Mouse (Mus musculus): ENCODE data around the gene Zbtb12. TPM values are rescaled to one million over a fixed set of nuclear protein-coding genes. Genes with fewer than 3 reads are reported as not detected.

Gene Zbtb12
- polyA plus RNA-seq, 1 experiment from 2014 or later: 3.0 TPM

DNA sequence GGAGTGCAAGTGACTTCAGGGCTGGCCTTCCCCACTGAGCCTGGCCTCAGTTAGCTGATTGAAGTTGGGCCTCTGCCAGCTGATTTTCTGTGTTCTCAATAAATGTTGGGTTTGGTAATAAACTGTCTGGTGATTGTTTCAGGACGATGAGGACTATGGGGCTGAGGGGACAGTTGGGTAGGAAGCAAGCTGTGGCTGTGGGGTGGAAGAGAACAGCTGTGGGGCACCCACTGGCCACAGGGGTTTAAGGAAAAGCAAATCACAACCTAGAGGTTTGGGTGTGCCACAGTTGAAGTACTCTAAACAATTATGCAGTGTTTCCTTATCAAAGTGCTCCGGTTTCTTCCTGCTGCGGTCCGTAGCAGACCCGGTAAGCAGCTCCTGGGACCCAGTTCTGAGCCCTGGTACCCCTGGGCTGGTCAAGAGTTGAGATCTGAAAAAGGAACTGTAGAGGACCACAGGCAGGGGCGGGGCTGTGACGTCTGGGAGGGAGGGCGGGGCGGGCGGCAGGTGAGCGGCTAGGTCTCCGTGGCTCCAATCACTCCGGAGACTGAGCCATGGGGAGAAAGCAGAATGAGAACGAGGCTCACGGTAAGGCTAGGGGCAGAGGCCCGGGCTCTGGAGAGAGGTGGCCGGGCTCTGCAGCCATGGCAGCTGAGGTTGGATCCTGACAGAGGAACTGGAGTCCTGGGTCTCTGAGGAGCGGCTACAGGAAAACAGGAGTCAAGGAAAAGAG, 34.8 kb downstream of the Zbtb12 start, which contains the start of gene Slc44a4:
Slc44a4 (plus strand) TSS at position 537 of the 736 bp plus-strand sequence.
- Histone ChIP-seq H3K4me3 (replicated peaks; ENCODE audit: low read length) (no peak within 1 kb of the TSS), H3K27ac (no peak within 1 kb of the TSS), H3K9ac (no peak within 1 kb of the TSS), H3K36me3 (replicated peaks; ENCODE audit: control insufficient read depth, insufficient read depth) (peaks cover 49% of the 10 kb centered on the region), H3K9me3 (ENCODE audit: control insufficient read depth, low read length) (no peaks in the 10 kb centered on the region), H3K4me2 (replicated peaks) (no peak within 1 kb of the TSS), H3K27me3 (ENCODE audit: control insufficient read depth, insufficient read depth, low read length) (no peaks in the 10 kb centered on the region), H3K4me1 (replicated peaks; ENCODE audit: control insufficient read depth, insufficient read depth, low read length) (no peaks in the 10 kb centered on the region)
- ATAC-seq (ENCODE audit: low FRiP score) (no peak), DNase-seq (ENCODE audit: low spot score) (no peak)
- WGBS: 37% methylated on average over 18 of the region's 18 CpGs

DNA sequence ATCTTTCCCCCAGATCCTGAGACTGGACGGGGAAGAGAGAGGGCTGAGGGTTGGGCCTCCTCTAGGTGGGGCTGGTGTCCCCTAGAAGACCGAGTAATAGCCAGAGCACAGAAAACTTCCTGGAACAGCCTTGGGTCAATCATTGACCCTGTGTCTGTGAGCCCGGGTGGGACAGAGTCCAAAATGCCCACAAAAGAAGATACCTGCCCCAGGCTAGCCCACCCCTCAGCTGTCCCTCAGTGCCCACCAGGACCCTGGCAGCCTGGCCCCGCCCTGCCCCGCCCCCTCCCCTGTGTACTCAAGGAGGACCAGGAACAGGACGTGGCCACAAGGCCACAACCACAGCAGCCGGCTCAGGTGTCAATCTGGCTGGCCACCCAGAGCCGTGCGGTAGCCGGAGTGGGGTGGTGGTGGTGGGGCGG, 36.1 kb downstream of the Zbtb12 start:
- Histone ChIP-seq H3K27me3 (ENCODE audit: control insufficient read depth, insufficient read depth, low read length) (no peaks in the 10 kb centered on the region), H3K36me3 (replicated peaks; ENCODE audit: control insufficient read depth, insufficient read depth) (peaks cover 36% of the 10 kb centered on the region), H3K4me2 (replicated peaks) (no peak overlapping the region), H3K9me3 (ENCODE audit: control insufficient read depth, low read length) (no peaks in the 10 kb centered on the region), H3K4me3 (replicated peaks; ENCODE audit: low read length) (no peak overlapping the region), H3K27ac (no peak overlapping the region), H3K4me1 (replicated peaks; ENCODE audit: control insufficient read depth, insufficient read depth, low read length) (no peaks in the 10 kb centered on the region), H3K9ac (no peak overlapping the region)
- no peak for DNase-seq (ENCODE audit: low spot score)
- 31% methylated on average over 11 of the region's 11 CpGs for WGBS
- ATAC-seq (ENCODE audit: low FRiP score): 0 out of 2 replicates have a peak, but pooled peaks have one; percentile 25

DNA sequence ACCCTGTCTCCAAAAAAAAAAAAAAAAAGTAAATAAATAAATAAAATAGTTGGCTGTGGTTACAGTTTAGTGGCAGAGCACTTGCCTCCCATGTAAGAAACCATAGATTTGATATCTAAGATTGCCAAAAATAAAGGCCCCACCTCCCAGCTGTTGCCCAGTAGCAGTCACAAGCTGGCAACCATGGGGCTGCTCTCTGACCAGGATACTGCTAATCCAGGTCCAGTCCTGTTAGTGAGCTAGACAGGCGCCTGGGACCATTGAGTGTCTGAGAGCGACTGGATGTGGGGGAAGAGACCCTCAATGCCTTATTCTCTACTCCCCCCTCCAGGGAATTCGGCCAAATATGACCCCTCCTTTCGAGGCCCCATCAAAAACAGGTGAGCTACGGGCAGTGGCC, 37.0 kb downstream of the Zbtb12 start:
- H3K36me3 ChIP-seq (replicated peaks; ENCODE audit: control insufficient read depth, insufficient read depth): peaks cover 27% of the 10 kb centered on the region
- H3K9ac ChIP-seq: no peak overlapping the region
- H3K27me3 ChIP-seq (ENCODE audit: control insufficient read depth, insufficient read depth, low read length): no peaks in the 10 kb centered on the region
- H3K4me3 ChIP-seq (replicated peaks; ENCODE audit: low read length): no peak overlapping the region
- no peak for ATAC-seq (ENCODE audit: low FRiP score)
- WGBS: 88% methylated on average over 5 of the region's 5 CpGs
- no peak overlapping the region for H3K27ac ChIP-seq
- no peaks in the 10 kb centered on the region for H3K9me3 ChIP-seq (ENCODE audit: control insufficient read depth, low read length)
- H3K4me2 ChIP-seq (replicated peaks): no peak overlapping the region
- no peak for DNase-seq (ENCODE audit: low spot score)
- H3K4me1 ChIP-seq (replicated peaks; ENCODE audit: control insufficient read depth, insufficient read depth, low read length): no peaks in the 10 kb centered on the region

DNA sequence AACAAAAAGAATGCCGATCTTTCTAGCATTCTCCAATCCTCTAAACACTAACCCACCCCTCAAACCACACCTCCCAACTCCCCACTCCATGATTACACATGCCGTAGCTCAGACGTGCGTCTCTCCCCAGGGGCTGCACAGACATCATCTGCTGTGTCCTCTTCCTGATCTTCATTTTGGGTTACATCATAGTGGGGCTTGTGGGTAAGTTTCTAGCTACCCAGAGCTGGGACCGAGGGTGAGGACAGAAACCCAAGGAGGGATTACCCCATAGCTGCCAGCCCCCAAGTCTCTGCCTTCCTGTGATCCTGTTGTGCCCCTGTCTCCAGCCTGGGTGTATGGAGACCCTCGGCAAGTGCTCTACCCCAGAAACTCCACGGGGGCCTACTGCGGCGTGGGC, 37.9 kb downstream of the Zbtb12 start:
- Histone ChIP-seq H3K4me1 (replicated peaks; ENCODE audit: control insufficient read depth, insufficient read depth, low read length) (no peaks in the 10 kb centered on the region), H3K27me3 (ENCODE audit: control insufficient read depth, insufficient read depth, low read length) (no peaks in the 10 kb centered on the region), H3K36me3 (replicated peaks; ENCODE audit: control insufficient read depth, insufficient read depth) (peaks cover 18% of the 10 kb centered on the region), H3K27ac (no peak overlapping the region), H3K4me2 (replicated peaks) (no peak overlapping the region), H3K4me3 (replicated peaks; ENCODE audit: low read length) (no peak overlapping the region), H3K9me3 (ENCODE audit: control insufficient read depth, low read length) (no peaks in the 10 kb centered on the region), H3K9ac (no peak overlapping the region)
- no peak for DNase-seq (ENCODE audit: low spot score)
- WGBS: 79% methylated on average over 9 of the region's 9 CpGs
- ATAC-seq (ENCODE audit: low FRiP score): no peak

DNA sequence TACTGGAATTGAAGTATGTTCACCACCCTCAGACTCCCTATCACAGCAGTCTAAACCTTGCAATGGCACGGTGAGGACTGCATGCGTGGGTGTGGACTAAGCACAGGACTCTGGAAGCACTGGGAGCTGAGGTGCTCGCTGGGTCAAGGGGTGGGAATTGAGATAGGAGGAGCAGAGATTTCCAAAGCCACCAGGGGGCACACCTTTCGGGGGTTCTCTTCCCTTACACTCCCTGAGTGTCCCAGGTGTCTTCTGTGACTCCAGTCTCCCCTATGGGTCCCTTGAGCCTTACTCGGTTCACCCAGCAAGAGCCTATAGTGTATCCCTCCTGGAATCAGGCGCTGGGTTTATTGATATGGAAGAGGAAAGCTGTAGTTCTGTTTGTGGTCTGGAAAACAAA, 43.7 kb downstream of the Zbtb12 start:
- 44% methylated on average over 6 of the region's 6 CpGs for WGBS
- Histone ChIP-seq H3K27ac (no peak overlapping the region), H3K27me3 (ENCODE audit: control insufficient read depth, insufficient read depth, low read length) (no peaks in the 10 kb centered on the region), H3K9me3 (ENCODE audit: control insufficient read depth, low read length) (no peaks in the 10 kb centered on the region), H3K4me2 (replicated peaks) (no peak overlapping the region), H3K9ac (no peak overlapping the region), H3K4me3 (replicated peaks; ENCODE audit: low read length) (no peak overlapping the region), H3K4me1 (replicated peaks; ENCODE audit: control insufficient read depth, insufficient read depth, low read length) (no peaks in the 10 kb centered on the region), H3K36me3 (replicated peaks; ENCODE audit: control insufficient read depth, insufficient read depth) (no peaks in the 10 kb centered on the region)
- ATAC-seq (ENCODE audit: low FRiP score) (no peak), DNase-seq (ENCODE audit: low spot score) (no peak)

DNA sequence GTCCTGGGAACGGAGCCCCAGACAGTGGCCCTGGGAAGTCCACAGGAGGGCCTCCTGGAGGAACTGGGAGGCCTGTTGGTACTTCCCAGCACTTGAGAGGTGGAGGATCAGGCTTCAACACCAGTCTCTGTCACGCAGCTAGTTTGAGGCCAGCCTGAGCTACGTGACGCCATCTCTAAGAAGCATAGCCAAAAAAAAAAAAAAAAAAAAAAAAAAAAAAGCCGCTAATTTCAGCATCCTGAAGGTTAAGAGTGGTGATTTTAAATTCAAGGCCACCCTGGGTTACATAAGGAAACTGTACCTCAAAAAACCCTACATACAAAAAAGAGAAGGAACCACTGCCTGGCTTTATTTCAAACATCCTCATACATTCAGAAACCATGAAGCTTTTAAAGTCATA, 45.0 kb downstream of the Zbtb12 start:
- Histone ChIP-seq H3K4me1 (replicated peaks; ENCODE audit: control insufficient read depth, insufficient read depth, low read length) (no peaks in the 10 kb centered on the region), H3K27ac (no peak overlapping the region), H3K27me3 (ENCODE audit: control insufficient read depth, insufficient read depth, low read length) (no peaks in the 10 kb centered on the region), H3K4me2 (replicated peaks) (no peak overlapping the region), H3K36me3 (replicated peaks; ENCODE audit: control insufficient read depth, insufficient read depth) (no peaks in the 10 kb centered on the region), H3K4me3 (replicated peaks; ENCODE audit: low read length) (no peak overlapping the region), H3K9ac (no peak overlapping the region), H3K9me3 (ENCODE audit: control insufficient read depth, low read length) (no peaks in the 10 kb centered on the region)
- WGBS: 74% methylated on average over 5 of the region's 5 CpGs
- ATAC-seq (ENCODE audit: low FRiP score) (no peak), DNase-seq (ENCODE audit: low spot score) (no peak)

DNA sequence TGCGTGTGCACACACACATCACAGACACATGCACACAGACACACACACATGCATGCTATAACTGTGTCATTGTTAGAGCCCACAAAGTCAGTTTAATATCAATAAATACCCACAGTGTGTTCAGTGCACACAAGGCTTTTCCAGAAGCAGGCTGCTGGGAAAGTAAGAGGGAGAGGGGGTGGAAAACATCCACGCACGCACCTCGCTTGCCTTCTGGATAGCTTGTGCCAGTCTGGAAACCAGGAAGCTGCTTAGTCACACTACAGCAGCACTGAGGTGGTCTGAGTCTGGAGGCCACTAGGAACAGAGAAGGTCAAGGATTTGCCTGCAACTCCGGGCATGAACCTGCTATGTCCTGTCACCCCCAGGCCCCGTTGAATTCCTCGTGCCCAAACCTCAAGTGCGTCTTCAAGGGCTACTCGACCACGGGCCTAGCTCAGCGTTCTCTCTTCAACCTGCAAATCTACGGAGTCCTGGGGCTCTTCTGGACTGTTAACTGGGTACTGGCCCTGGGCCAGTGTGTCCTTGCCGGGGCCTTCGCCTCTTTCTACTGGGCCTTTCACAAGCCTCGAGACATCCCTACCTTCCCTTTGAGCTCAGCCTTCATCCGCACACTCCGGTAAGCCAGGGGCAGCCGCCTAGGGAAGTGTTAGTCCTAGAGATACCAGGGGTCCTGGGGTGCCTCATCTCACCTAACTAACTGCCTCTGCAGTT, 48.2 kb downstream of the Zbtb12 start:
- no peak for ATAC-seq (ENCODE audit: low FRiP score)
- no peak overlapping the region for H3K4me3 ChIP-seq (replicated peaks; ENCODE audit: low read length)

DNA sequence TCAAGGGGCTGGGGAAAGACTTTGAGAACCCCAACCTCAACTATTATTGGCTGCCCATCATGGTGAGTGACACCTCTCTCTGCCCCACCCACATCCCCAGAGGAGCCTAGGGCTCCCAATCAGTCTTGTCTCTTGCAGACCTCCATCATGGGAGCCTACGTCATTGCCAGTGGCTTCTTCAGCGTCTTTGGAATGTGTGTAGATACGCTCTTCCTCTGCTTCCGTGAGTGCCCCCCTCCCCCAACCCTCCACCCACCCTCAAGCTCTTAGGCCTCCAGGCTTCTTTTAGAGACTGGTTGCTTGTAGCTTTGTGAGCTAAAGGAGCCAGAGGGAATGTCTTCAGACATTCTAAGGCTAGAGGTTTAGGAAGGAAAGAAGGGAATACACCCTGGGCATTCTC, 49.6 kb downstream of the Zbtb12 start:
- no peaks in the 10 kb centered on the region for H3K27me3 ChIP-seq (ENCODE audit: control insufficient read depth, insufficient read depth, low read length)
- no peaks in the 10 kb centered on the region for H3K9me3 ChIP-seq (ENCODE audit: control insufficient read depth, low read length)
- no peak overlapping the region for H3K4me2 ChIP-seq (replicated peaks)
- peaks cover 11% of the 10 kb centered on the region for H3K36me3 ChIP-seq (replicated peaks; ENCODE audit: control insufficient read depth, insufficient read depth)
- whole genome bisulfite sequencing: 77% methylated on average over 4 of the region's 4 CpGs
- peaks cover 7% of the 10 kb centered on the region for H3K4me1 ChIP-seq (replicated peaks; ENCODE audit: control insufficient read depth, insufficient read depth, low read length)
- no peak overlapping the region for H3K4me3 ChIP-seq (replicated peaks; ENCODE audit: low read length)
- DNase-seq (ENCODE audit: low spot score) (no peak), ATAC-seq (ENCODE audit: low FRiP score) (no peak)
- no peak overlapping the region for H3K27ac ChIP-seq
- no peak overlapping the region for H3K9ac ChIP-seq

More for the DNA sequence above, 48.2 kb downstream of the Zbtb12 start:
- H3K4me2 ChIP-seq (replicated peaks): no peak overlapping the region
- H3K4me1 ChIP-seq (replicated peaks; ENCODE audit: control insufficient read depth, insufficient read depth, low read length): peaks cover 6% of the 10 kb centered on the region
- no peaks in the 10 kb centered on the region for H3K9me3 ChIP-seq (ENCODE audit: control insufficient read depth, low read length)
- 89% methylated on average over 18 of the region's 18 CpGs for WGBS
- H3K27ac ChIP-seq: no peak overlapping the region
- no peaks in the 10 kb centered on the region for H3K27me3 ChIP-seq (ENCODE audit: control insufficient read depth, insufficient read depth, low read length)
- no peak for DNase-seq (ENCODE audit: low spot score)
- H3K9ac ChIP-seq: no peak overlapping the region
- no peaks in the 10 kb centered on the region for H3K36me3 ChIP-seq (replicated peaks; ENCODE audit: control insufficient read depth, insufficient read depth)

DNA sequence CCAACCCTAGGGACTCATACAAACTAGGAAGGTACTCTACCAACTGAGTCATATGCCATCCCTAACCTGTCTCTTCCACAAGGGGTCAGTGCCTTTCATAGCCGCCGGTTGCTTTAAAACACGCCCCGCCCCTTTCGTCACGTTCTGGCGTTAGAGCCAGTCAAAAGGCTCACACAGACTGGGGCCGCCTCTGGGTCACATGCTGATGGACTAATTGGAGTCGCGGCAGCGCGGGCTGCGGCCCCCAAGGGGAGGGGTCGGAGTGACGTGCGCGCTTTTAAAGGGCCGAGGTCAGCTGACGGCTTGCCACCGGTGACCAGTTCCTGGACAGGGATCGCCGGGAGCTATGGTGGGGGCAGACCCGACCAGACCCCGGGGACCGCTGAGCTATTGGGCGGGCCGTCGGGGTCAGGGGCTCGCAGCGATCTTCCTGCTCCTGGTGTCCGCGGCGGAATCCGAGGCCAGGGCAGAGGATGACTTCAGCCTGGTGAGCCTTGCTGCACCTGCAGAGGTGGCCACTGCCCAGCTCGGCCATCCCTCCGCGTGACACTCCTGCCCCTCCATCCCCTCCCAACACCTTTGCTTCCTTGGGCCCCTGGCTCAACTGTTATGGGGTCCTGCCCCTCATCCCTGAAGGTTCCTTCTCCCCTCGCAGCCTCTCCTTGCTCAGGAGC, 51.9 kb downstream of the Zbtb12 start, which contains the start of gene Neu1:
Neu1 (plus strand) TSS at position 193 of the 674 bp plus-strand sequence.
- peak; percentile 97 for ATAC-seq (ENCODE audit: low FRiP score)
- peak within 1 kb of the TSS; percentile 51; the same call in 1 of the 2 replicates for H3K27ac ChIP-seq
- H3K36me3 ChIP-seq (replicated peaks; ENCODE audit: control insufficient read depth, insufficient read depth): peaks cover 30% of the 10 kb centered on the region
- H3K4me1 ChIP-seq (replicated peaks; ENCODE audit: control insufficient read depth, insufficient read depth, low read length): peaks cover 7% of the 10 kb centered on the region
- H3K4me2 ChIP-seq (replicated peaks): peak within 1 kb of the TSS; percentile 74
- peak; percentile 98 for DNase-seq (ENCODE audit: low spot score)
- no peaks in the 10 kb centered on the region for H3K9me3 ChIP-seq (ENCODE audit: control insufficient read depth, low read length)
- WGBS: under 1% methylated on average over 37 of the region's 38 CpGs
- H3K9ac ChIP-seq: peak within 1 kb of the TSS; percentile 73
- no peaks in the 10 kb centered on the region for H3K27me3 ChIP-seq (ENCODE audit: control insufficient read depth, insufficient read depth, low read length)
- H3K4me3 ChIP-seq (replicated peaks; ENCODE audit: low read length): peak within 1 kb of the TSS; percentile 60

Data from hindbrain, embryonic 14.5 days (tissue).